Mouse (Mus musculus): ENCODE results near the gene Tmem131.

Gene Tmem131

DNA sequence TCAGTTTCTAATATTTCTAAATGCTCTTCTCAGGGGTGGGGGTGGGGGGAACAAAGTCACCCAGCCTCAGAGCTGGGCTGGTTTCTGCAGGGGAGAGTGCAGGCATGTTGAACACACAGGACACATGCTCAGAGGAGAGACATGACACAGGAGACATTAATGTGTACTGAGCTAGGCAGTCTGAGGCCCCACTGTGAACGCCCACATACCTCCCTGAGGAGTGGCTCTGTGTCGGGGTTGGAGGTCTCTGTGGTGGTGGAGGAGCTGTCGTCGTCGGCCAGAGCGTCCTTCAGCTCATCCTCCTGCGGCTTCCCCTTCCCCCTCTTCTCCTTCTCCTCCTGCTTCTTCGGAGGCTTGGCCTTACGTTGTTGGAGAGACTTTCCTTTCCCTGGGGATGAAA lies 139.2 kb downstream of the Tmem131 start:
- Histone ChIP-seq H3K36me3 (ENCODE audit: insufficient read depth, low read length) (peaks cover 95% of the 10 kb centered on the region), H3K27me3 (ENCODE audit: insufficient read depth, low read length) (no peaks in the 10 kb centered on the region), H3K9me3 (ENCODE audit: low read length) (no peaks in the 10 kb centered on the region), H3K4me1 (replicated peaks; ENCODE audit: low read depth, low read length) (peaks cover 49% of the 10 kb centered on the region), H3K4me3 (replicated peaks; ENCODE audit: low read length) (peak overlapping the region; percentile 24)
- TF ChIP-seq NANOG (IDR thresholded peaks at IDR 0.05; ENCODE audit: borderline replicate concordance, low read length) (0 out of 2 replicates have a peak, but pooled peaks have one; percentile 4), POU5F1 (IDR thresholded peaks at IDR 0.05; ENCODE audit: borderline replicate concordance, low read length) (no peak), CTCF (conservative IDR thresholded peaks at IDR 0.05; ENCODE audit: low read length) (no peak)

GRCm38 (mm10) chr1:36800379-36801011 lies 143.0 kb downstream of the Tmem131 start:
- no peaks in the 10 kb centered on the region for H3K9me3 ChIP-seq (ENCODE audit: low read length)
- TF ChIP-seq CTCF (conservative IDR thresholded peaks at IDR 0.05; ENCODE audit: low read length) = no peak
- TF ChIP-seq NANOG (IDR thresholded peaks at IDR 0.05; ENCODE audit: borderline replicate concordance, low read length) = no peak
- TF ChIP-seq POU5F1 (IDR thresholded peaks at IDR 0.05; ENCODE audit: borderline replicate concordance, low read length) = no peak
- no peaks in the 10 kb centered on the region for H3K27me3 ChIP-seq (ENCODE audit: insufficient read depth, low read length)
- H3K36me3 ChIP-seq (ENCODE audit: insufficient read depth, low read length) = peaks cover 95% of the 10 kb centered on the region
- H3K4me1 ChIP-seq (replicated peaks; ENCODE audit: low read depth, low read length) = peaks cover 32% of the 10 kb centered on the region
- no peak overlapping the region for H3K4me3 ChIP-seq (replicated peaks; ENCODE audit: low read length)

DNA sequence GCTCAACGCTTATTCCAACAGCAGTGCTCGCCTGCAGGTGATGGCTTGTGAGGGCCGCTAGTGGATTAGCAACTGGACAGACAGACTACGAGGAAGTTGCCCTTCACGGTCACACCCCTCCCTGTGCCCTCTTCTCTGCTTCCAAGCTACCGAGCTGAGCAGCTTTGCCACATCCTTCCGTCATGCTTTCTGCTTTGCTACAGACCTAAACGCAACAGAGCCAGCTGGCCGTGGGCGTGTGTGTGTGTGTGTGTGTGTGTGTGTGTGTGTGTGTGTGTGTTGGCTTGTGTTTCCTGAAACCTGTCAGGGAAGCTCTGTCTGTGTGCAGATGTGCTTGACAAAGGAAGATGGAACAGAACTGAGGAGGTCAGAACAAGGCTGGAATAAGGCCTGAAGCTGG lies 146.0 kb downstream of the Tmem131 start:
- TF ChIP-seq POU5F1 (IDR thresholded peaks at IDR 0.05; ENCODE audit: borderline replicate concordance, low read length) = no peak
- TF ChIP-seq NANOG (IDR thresholded peaks at IDR 0.05; ENCODE audit: borderline replicate concordance, low read length) = no peak
- no peak for TF ChIP-seq CTCF (conservative IDR thresholded peaks at IDR 0.05; ENCODE audit: low read length)
- H3K27me3 ChIP-seq (ENCODE audit: insufficient read depth, low read length) = no peaks in the 10 kb centered on the region
- peaks cover 18% of the 10 kb centered on the region for H3K4me1 ChIP-seq (replicated peaks; ENCODE audit: low read depth, low read length)
- peaks cover 99% of the 10 kb centered on the region for H3K36me3 ChIP-seq (ENCODE audit: insufficient read depth, low read length)
- H3K9me3 ChIP-seq (ENCODE audit: low read length) = no peaks in the 10 kb centered on the region
- H3K4me3 ChIP-seq (replicated peaks; ENCODE audit: low read length) = no peak overlapping the region

GRCm38 (mm10) chr1:36796711-36797110 lies 146.8 kb downstream of the Tmem131 start:
- Histone ChIP-seq H3K9me3 (ENCODE audit: low read length) (no peaks in the 10 kb centered on the region), H3K36me3 (ENCODE audit: insufficient read depth, low read length) (peaks cover 100% of the 10 kb centered on the region), H3K27me3 (ENCODE audit: insufficient read depth, low read length) (no peaks in the 10 kb centered on the region), H3K4me3 (replicated peaks; ENCODE audit: low read length) (no peak overlapping the region), H3K4me1 (replicated peaks; ENCODE audit: low read depth, low read length) (peaks cover 20% of the 10 kb centered on the region)
- no peak for TF ChIP-seq CTCF (conservative IDR thresholded peaks at IDR 0.05; ENCODE audit: low read length)
- no peak for TF ChIP-seq POU5F1 (IDR thresholded peaks at IDR 0.05; ENCODE audit: borderline replicate concordance, low read length)
- TF ChIP-seq NANOG (IDR thresholded peaks at IDR 0.05; ENCODE audit: borderline replicate concordance, low read length) = no peak

DNA sequence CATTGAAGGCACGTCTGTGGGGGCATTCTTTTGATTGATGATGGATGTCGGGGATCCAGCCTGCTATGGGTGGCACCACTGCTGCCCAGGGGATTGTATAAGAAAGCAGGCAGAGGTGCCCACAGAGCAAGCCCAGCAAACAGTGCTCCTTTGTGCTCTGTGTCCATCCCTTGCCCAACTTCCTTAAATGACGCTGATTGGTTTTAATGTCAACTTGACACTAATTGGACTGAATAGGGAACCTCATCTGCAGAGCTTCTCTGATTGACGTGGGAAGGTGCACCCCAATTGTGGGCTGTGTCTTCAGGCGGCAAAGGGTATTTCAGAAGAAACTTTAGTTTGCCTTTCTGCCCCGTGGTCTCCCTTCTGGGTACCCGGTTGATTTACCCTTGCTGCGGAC lies 154.1 kb downstream of the Tmem131 start:
- Histone ChIP-seq H3K4me3 (replicated peaks; ENCODE audit: low read length) (no peak overlapping the region), H3K36me3 (ENCODE audit: insufficient read depth, low read length) (peaks cover 45% of the 10 kb centered on the region), H3K9me3 (ENCODE audit: low read length) (peaks cover 4% of the 10 kb centered on the region; the same call in 1 of the 2 replicates), H3K4me1 (replicated peaks; ENCODE audit: low read depth, low read length) (peaks cover 44% of the 10 kb centered on the region), H3K27me3 (ENCODE audit: insufficient read depth, low read length) (peaks cover 14% of the 10 kb centered on the region)
- TF ChIP-seq CTCF (conservative IDR thresholded peaks at IDR 0.05; ENCODE audit: low read length) (no peak), POU5F1 (IDR thresholded peaks at IDR 0.05; ENCODE audit: borderline replicate concordance, low read length) (no peak), NANOG (IDR thresholded peaks at IDR 0.05; ENCODE audit: borderline replicate concordance, low read length) (no peak)

- Histone ChIP-seq H3K9me3 (ENCODE audit: low read length) (peaks cover 4% of the 10 kb centered on the region; the same call in 1 of the 2 replicates), H3K27me3 (ENCODE audit: insufficient read depth, low read length) (peaks cover 14% of the 10 kb centered on the region), H3K36me3 (ENCODE audit: insufficient read depth, low read length) (peaks cover 15% of the 10 kb centered on the region), H3K4me3 (replicated peaks; ENCODE audit: low read length) (no peak overlapping the region), H3K4me1 (replicated peaks; ENCODE audit: low read depth, low read length) (peaks cover 39% of the 10 kb centered on the region)
- no peak for TF ChIP-seq POU5F1 (IDR thresholded peaks at IDR 0.05; ENCODE audit: borderline replicate concordance, low read length)
- TF ChIP-seq CTCF (conservative IDR thresholded peaks at IDR 0.05; ENCODE audit: low read length) = peak; percentile 89
These were observed 157.1 kb downstream of the Tmem131 start for GRCm38 (mm10) chr1:36786377-36786776.

GRCm38 (mm10) chr1:36785238-36785641 lies 158.2 kb downstream of the Tmem131 start:
- TF ChIP-seq NANOG (IDR thresholded peaks at IDR 0.05; ENCODE audit: borderline replicate concordance, low read length) (no peak), POU5F1 (IDR thresholded peaks at IDR 0.05; ENCODE audit: borderline replicate concordance, low read length) (no peak), CTCF (conservative IDR thresholded peaks at IDR 0.05; ENCODE audit: low read length) (no peak; the same call in 1 of the 2 replicates)
- peak overlapping the region; percentile 68 for H3K4me3 ChIP-seq (replicated peaks; ENCODE audit: low read length)
- peaks cover 4% of the 10 kb centered on the region; the same call in 1 of the 2 replicates for H3K9me3 ChIP-seq (ENCODE audit: low read length)
- H3K27me3 ChIP-seq (ENCODE audit: insufficient read depth, low read length) = peaks cover 22% of the 10 kb centered on the region
- H3K4me1 ChIP-seq (replicated peaks; ENCODE audit: low read depth, low read length) = peaks cover 32% of the 10 kb centered on the region
- peaks cover 5% of the 10 kb centered on the region; the same call in 1 of the 2 replicates for H3K36me3 ChIP-seq (ENCODE audit: insufficient read depth, low read length)

DNA sequence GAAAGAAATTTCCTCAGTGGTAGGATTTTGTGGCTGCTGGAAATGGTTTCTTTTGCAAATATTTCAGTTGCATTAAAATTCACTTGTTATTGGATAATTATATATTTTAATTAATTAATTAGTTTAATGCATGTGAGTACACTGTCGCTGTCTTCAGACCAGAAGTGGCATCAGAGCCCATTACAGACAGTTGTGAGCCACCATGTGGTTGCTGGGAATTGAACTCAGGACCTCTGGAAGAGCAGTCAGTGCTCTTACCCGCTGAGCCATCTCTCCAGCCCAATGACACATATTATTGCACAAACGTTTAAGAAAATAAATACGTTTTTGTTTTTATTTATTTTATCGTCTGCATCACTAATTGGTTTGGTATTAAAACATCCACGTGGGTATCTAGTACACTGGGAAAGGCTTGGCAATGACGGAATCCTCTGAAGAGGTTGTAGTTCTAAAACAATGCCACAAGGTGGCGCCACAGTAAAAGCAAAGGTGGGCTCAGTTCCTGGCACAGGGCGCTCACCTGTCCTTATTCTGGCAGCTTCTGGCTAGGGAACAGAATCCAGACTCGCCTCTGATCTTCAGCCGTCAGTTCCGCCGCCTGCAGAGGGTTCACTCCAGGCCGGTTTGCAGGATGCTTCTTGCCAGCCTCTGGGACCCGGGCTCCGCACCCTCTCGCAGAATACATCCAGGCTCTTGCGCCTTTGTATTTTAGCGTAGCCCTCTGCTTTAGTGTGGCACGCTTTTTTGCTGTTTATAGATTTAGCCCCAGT lies 158.9 kb downstream of the Tmem131 start:
- H3K36me3 ChIP-seq (ENCODE audit: insufficient read depth, low read length) = no peaks in the 10 kb centered on the region
- H3K27me3 ChIP-seq (ENCODE audit: insufficient read depth, low read length) = peaks cover 22% of the 10 kb centered on the region
- H3K9me3 ChIP-seq (ENCODE audit: low read length) = peaks cover 4% of the 10 kb centered on the region; the same call in 1 of the 2 replicates
- TF ChIP-seq NANOG (IDR thresholded peaks at IDR 0.05; ENCODE audit: borderline replicate concordance, low read length) (no peak), CTCF (conservative IDR thresholded peaks at IDR 0.05; ENCODE audit: low read length) (peak; percentile 72)
- H3K4me1 ChIP-seq (replicated peaks; ENCODE audit: low read depth, low read length) = peaks cover 27% of the 10 kb centered on the region
- peak overlapping the region; percentile 68 for H3K4me3 ChIP-seq (replicated peaks; ENCODE audit: low read length)

Measured in E14TG2a.4 (cell line).